Mouse (Mus musculus) hindbrain, embryonic 14.5 days (tissue): ENCODE results near the gene Ptp4a2. TPM values are rescaled to one million over a fixed set of nuclear protein-coding genes. Genes with fewer than 3 reads are reported as not detected.
A peak's percentile ranks its signal among the peaks of the same experiment; 100 is the strongest.
"Not testable (repeated sequence)": the region's sequence is repeated elsewhere in the genome, so short reads cannot be mapped to it uniquely, and the experiment has no call there.

Source experiments
- ATAC-seq: fragments of 200-750 bp; cut with Nextera tagmentation; 2 replicates; pipeline ENCODE4 v1.8.0; 2017; ENCODE audit warnings: moderate number of reproducible peaks, mild to moderate bottlenecking, moderate TSS enrichment, moderate library complexity; ENCODE audit not compliant: low FRiP score
- DNase-seq: peaks from one replicate; pipeline ENCODE4 v3.0.0-alpha.2; 2015; ENCODE audit warnings: low spot score
- H3K27ac ChIP-seq: fragments of 300-500 bp; sonication (generic); 2 replicates; pipeline ENCODE4 v1.5.1; 2014; ENCODE audit warnings: mild to moderate bottlenecking, moderate library complexity
- H3K27me3 ChIP-seq: fragments of 300-500 bp; sonication (generic); 2 replicates; pipeline ENCODE4 v1.6.1; 2014; ENCODE audit warnings: mild to moderate bottlenecking, low read length, mixed read lengths; ENCODE audit not compliant: control insufficient read depth, insufficient read depth
- H3K36me3 ChIP-seq: fragments of 300-500 bp; sonication (generic); replicated peaks from 2 replicates; pipeline ENCODE4 v1.6.1; 2014; ENCODE audit not compliant: control insufficient read depth, insufficient read depth
- H3K4me1 ChIP-seq: fragments of 300-500 bp; sonication (generic); replicated peaks from 2 replicates; pipeline ENCODE4 v1.6.1; 2014; ENCODE audit warnings: antibody characterized with exemption, low read length, mixed read lengths; ENCODE audit not compliant: control insufficient read depth, insufficient read depth
- H3K4me2 ChIP-seq: fragments of 300-500 bp; sonication (generic); replicated peaks from 2 replicates; pipeline ENCODE4 v1.6.1; 2014; ENCODE audit warnings: mild to moderate bottlenecking, moderate library complexity
- H3K4me3 ChIP-seq: fragments of 300-500 bp; sonication (generic); replicated peaks from 2 replicates; pipeline ENCODE4 v1.5.1; 2014; ENCODE audit warnings: mild to moderate bottlenecking, low read length
- H3K9ac ChIP-seq: fragments of 300-500 bp; sonication (generic); 2 replicates; pipeline ENCODE4 v1.6.1; 2014
- H3K9me3 ChIP-seq: fragments of 300-500 bp; sonication (generic); 2 replicates; pipeline ENCODE4 v1.6.1; 2016; ENCODE audit warnings: low read length; ENCODE audit not compliant: control insufficient read depth
- WGBS: fragments of 180-500 bp; shearing (Covaris S2); extraction: QIAGEN DNeasy Blood & Tissue Kit; methylation state at CpG from one replicate; pipeline ENCODE4 v1.1.7; 2014; 5-methylcytosine and 5-hydroxymethylcytosine counted together
- microRNA-seq: library from miRNA; unstranded; fragments of <30 nt; microRNA quantifications from one replicate; pipeline ENCODE4, GENCODE M21; 2016
- polyA plus RNA-seq: library from polyadenylated mRNA; unstranded; fragments of >200 nt; fragmentation: Nextera tagmentation; extraction: Ambion mirVana; gene quantifications from 2 replicates; pipeline ENCODE4 v1.2.1, GENCODE M21; 2014

Gene Ptp4a2
- polyA plus RNA-seq, 1 experiment from 2014 or later, result 211 TPM

GRCm38 (mm10) chr4:129882555-129883293 lies 71.7 kb downstream of the Ptp4a2 start:
- WGBS, result 26% methylated on average over 11 of the region's 11 CpGs
- no peak overlapping the region for H3K27ac ChIP-seq

DNA sequence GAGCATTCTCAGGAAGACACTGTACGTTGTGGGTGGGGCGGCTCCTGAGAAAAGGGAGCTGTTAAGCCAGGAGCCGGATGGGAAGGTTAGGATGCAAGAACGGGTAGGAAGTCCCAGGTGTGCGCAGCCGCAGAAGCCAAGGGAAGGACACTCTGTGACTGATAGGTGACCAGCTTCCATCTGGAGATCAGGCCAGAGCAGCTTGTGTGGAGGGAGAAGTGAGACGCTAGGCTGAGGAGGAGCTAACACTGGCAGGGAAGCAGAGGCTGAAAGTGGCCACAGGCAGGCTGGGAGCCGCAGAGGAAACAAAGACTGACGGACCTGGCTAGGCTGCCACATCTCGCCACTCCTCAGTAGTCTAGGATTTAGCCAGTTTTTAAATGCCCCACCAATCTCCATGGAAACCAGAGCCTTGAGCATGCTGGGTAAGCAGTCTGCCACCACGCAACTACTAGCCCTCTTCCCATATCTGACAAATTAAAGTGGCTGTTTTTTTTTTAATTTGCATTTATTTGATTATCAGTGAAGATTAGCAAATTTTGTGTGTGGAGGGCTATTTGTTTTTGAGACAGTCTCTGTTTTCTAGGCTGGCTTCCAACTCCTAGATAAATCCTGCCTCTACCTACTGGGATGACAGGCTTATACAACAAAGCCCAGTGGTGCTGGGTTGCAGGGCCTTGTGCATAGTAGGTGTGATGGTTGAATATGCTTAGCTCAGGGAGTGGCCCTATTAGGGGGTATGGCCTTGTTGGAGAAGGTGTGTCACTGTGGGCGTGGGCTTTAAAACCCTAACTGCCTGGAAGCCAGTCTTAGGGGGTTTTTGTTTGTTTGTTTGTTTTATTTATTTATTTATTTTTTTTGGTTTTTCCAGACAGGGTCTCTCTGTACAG lies 73.3 kb downstream of the Ptp4a2 start:
- peak overlapping the region; percentile 64; the same call in 1 of the 2 replicates for H3K27ac ChIP-seq
- no peaks in the 10 kb centered on the region for H3K27me3 ChIP-seq
- peak overlapping the region; percentile 12; the same call in 1 of the 2 replicates for H3K4me2 ChIP-seq
- H3K9ac ChIP-seq, result no peak overlapping the region
- no peaks in the 10 kb centered on the region for H3K36me3 ChIP-seq
- H3K4me1 ChIP-seq, result peaks cover 12% of the 10 kb centered on the region; the same call in 1 of the 2 replicates
- H3K4me3 ChIP-seq, result no peak overlapping the region
- 53% methylated on average over 12 of the region's 12 CpGs for WGBS
- DNase-seq, result peak; percentile 49
- no peaks in the 10 kb centered on the region for H3K9me3 ChIP-seq
- no peak for ATAC-seq

More at GRCm38 (mm10) chr4:129882555-129883293, 71.7 kb downstream of the Ptp4a2 start:
- Histone ChIP-seq H3K4me2 (peak overlapping the region; percentile 27), H3K9me3 (no peaks in the 10 kb centered on the region), H3K4me1 (peaks cover 18% of the 10 kb centered on the region; the same call in 1 of the 2 replicates), H3K27me3 (no peaks in the 10 kb centered on the region), H3K9ac (peak overlapping the region; percentile 8; the same call in 1 of the 2 replicates), H3K4me3 (no peak overlapping the region), H3K36me3 (no peaks in the 10 kb centered on the region)
- DNase-seq (peak; percentile 49), ATAC-seq (no peak)

- 79% methylated on average over 10 of the region's 10 CpGs for WGBS
- H3K4me2 ChIP-seq, result no peak overlapping the region
- H3K9me3 ChIP-seq, result no peaks in the 10 kb centered on the region
- H3K36me3 ChIP-seq, result no peaks in the 10 kb centered on the region
- no peak overlapping the region for H3K4me3 ChIP-seq
- no peak overlapping the region for H3K27ac ChIP-seq
- DNase-seq (no peak), ATAC-seq (no peak)
- H3K9ac ChIP-seq, result no peak overlapping the region
- H3K27me3 ChIP-seq, result no peaks in the 10 kb centered on the region
- H3K4me1 ChIP-seq, result no peaks in the 10 kb centered on the region
Measured at GRCm38 (mm10) chr4:129889661-129890060, 78.6 kb downstream of the Ptp4a2 start.

DNA sequence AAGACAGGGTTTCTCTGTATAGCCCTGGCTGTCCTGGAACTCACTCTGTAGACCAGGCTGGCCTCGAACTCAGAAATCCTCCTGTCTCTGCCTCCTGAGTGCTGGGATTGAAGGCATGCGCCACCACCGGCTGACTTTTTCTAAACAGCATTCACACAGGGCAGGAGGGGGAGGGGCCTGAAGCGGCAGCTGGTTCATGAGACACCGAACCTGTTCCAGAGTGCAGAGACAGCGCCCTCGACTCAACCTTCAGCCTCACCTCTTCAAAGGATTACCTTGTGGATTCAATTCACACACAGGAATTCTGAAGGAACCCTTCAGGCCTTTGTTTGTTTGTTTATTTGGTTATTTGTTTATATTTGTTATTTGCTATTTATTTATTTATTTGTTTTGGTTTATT lies 79.1 kb downstream of the Ptp4a2 start:
- Histone ChIP-seq H3K9me3 (no peaks in the 10 kb centered on the region), H3K27ac (no peak overlapping the region), H3K4me2 (no peak overlapping the region), H3K4me1 (no peaks in the 10 kb centered on the region), H3K4me3 (no peak overlapping the region), H3K9ac (no peak overlapping the region), H3K27me3 (no peaks in the 10 kb centered on the region), H3K36me3 (no peaks in the 10 kb centered on the region)
- ATAC-seq (no peak), DNase-seq (no peak)
- WGBS, result 89% methylated on average over 7 of the region's 7 CpGs

DNA sequence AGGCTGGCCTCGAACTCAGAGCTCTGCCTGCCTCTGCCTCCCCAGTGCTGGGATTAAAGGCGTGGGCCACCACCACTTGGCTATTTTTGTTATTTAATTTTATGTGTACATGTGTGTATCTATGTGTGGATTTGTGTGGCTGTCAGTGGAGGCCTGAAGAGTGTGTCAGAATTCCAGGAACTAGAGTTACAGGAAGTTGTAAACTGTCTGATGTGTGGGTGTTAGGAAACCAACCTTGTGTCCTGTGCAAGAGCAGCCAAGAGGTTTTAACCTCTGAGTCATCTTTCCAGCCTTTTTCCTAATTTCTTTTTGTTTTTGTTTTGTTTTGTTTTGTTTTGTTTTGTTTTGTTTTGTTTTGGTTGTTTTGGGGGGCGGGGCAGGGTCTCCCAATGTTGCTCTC lies 83.8 kb downstream of the Ptp4a2 start:
- Histone ChIP-seq H3K4me2 (no peak overlapping the region), H3K9me3 (no peaks in the 10 kb centered on the region), H3K27me3 (no peaks in the 10 kb centered on the region), H3K9ac (no peak overlapping the region), H3K4me3 (no peak overlapping the region), H3K4me1 (no peaks in the 10 kb centered on the region), H3K27ac (no peak overlapping the region), H3K36me3 (no peaks in the 10 kb centered on the region)
- 98% methylated on average over 3 of the region's 3 CpGs for WGBS
- ATAC-seq (no peak), DNase-seq (no peak)

- not testable (repeated sequence) for H3K4me1 ChIP-seq, H3K36me3 ChIP-seq, H3K9ac ChIP-seq, DNase-seq, ATAC-seq, H3K4me2 ChIP-seq, H3K27ac ChIP-seq, H3K9me3 ChIP-seq, H3K27me3 ChIP-seq, H3K4me3 ChIP-seq
- 95% methylated on average over 18 of the region's 18 CpGs for WGBS
Measured at GRCm38 (mm10) chr4:129898815-129899214, 87.8 kb downstream of the Ptp4a2 start.

Small RNA genes within 50 kb of the gene (microRNA-seq; reads per million reads assigned to microRNA genes)
- not detected for gene Gm28017

Other genes with a start within 250 kb of the Ptp4a2 start
- 10.6 and 13.0 TPM in 2 replicates for gene Lck, start 237.6 kb upstream of the Ptp4a2 start, polyA plus RNA-seq
- gene Fam167b, start 232.7 kb upstream of the Ptp4a2 start, polyA plus RNA-seq, result 0.39 and 1.0 TPM in 2 replicates
- gene Eif3i, start 210.6 kb upstream of the Ptp4a2 start, polyA plus RNA-seq, result 226 and 227 TPM in 2 replicates
- 166 and 188 TPM in 2 replicates for gene Tmem234, start 210.6 kb upstream of the Ptp4a2 start, polyA plus RNA-seq
- 2.7 and 5.4 TPM in 2 replicates for gene Dcdc2b, start 197.0 kb upstream of the Ptp4a2 start, polyA plus RNA-seq
- 28.5 and 31.3 TPM in 2 replicates for gene Iqcc, start 192.1 kb upstream of the Ptp4a2 start, polyA plus RNA-seq
- 127 and 128 TPM in 2 replicates for gene Ccdc28b, start 187.3 kb upstream of the Ptp4a2 start, polyA plus RNA-seq
- 48.5 and 52.9 TPM in 2 replicates for gene Txlna, start 170.2 kb upstream of the Ptp4a2 start, polyA plus RNA-seq
- 16.3 and 21.3 TPM in 2 replicates for gene Kpna6, start 138.5 kb upstream of the Ptp4a2 start, polyA plus RNA-seq
- 25.6 and 29.5 TPM in 2 replicates for gene Tmem39b, start 114.4 kb upstream of the Ptp4a2 start, polyA plus RNA-seq
- gene Khdrbs1, start 68.9 kb upstream of the Ptp4a2 start, polyA plus RNA-seq, result 120 and 125 TPM in 2 replicates
- not detected in 2 replicates for gene Spocd1, start 118.0 kb downstream of the Ptp4a2 start, polyA plus RNA-seq
- gene Adgrb2, start 173.7 kb downstream of the Ptp4a2 start, polyA plus RNA-seq, result 16.9 and 19.0 TPM in 2 replicates
- 10.1 and 11.1 TPM in 2 replicates for gene Col16a1, start 236.6 kb downstream of the Ptp4a2 start, polyA plus RNA-seq